Mouse (Mus musculus) CH12.LX (cell line): ENCODE measurements around the gene Asic2. TPM values are rescaled to one million over a fixed set of nuclear protein-coding genes. Genes with fewer than 3 reads are reported as not detected.

Source experiments
- DNase-seq: peaks from one replicate; pipeline ENCODE4 v3.0.0-alpha.2; 2013; ENCODE audit errors: extremely low read depth
- H3K27ac ChIP-seq: 2 replicates; pipeline ENCODE4 v1.5.1; 2012; ENCODE audit warnings: low read depth, mild to moderate bottlenecking, control low read depth, moderate library complexity; ENCODE audit not compliant: insufficient read depth
- H3K27me3 ChIP-seq: replicated peaks from 2 replicates; pipeline ENCODE3; 2012; ENCODE audit warnings: inconsistent platforms
- H3K36me3 ChIP-seq, 2 experiments: replicated peaks in 1 of 2; 2 replicates each; pipeline versions ENCODE3 to v1.6.1; 2012; ENCODE audit warnings: inconsistent platforms in 1 of 2, low read length in 1 of 2, mild to moderate bottlenecking in 1 of 2, mixed read lengths in 1 of 2, moderate library complexity in 1 of 2; ENCODE audit not compliant: control insufficient read depth in 1 of 2, insufficient read depth in 1 of 2
- H3K4me1 ChIP-seq, 2 experiments: 2 replicates each; pipeline ENCODE4 v1.6.1; 2012; ENCODE audit warnings: inconsistent platforms in 1 of 2, moderate library complexity in 1 of 2; ENCODE audit not compliant: insufficient read depth in 2 of 2, control insufficient read depth in 1 of 2
- H3K4me2 ChIP-seq: 2 replicates; pipeline ENCODE4 v1.6.1; 2012; ENCODE audit warnings: low read depth, mild to moderate bottlenecking, control low read depth; ENCODE audit not compliant: poor library complexity, insufficient read depth, severe bottlenecking
- H3K4me3 ChIP-seq, 3 experiments: fragments of 150-350 bp in 1 of 3; sonication (generic) in 1 of 3; replicated peaks in 1 of 3; 2 replicates each; pipeline versions ENCODE3 to v1.5.1; 2011 to 2012; ENCODE audit warnings: low read depth in 2 of 3, low read length in 2 of 3, mild to moderate bottlenecking in 2 of 3, moderate library complexity in 2 of 3, control low read depth in 1 of 3, improper control_type of control experiment in 1 of 3, inconsistent platforms in 1 of 3, mixed read lengths in 1 of 3; ENCODE audit not compliant: poor library complexity in 1 of 3
- H3K79me2 ChIP-seq: replicated peaks from 2 replicates; pipeline ENCODE4 v1.6.1; 2012; ENCODE audit warnings: mild to moderate bottlenecking, moderate library complexity; ENCODE audit not compliant: control insufficient read depth, poor library complexity, insufficient read depth, severe bottlenecking; ENCODE audit errors: extremely low read depth
- H3K9ac ChIP-seq: 2 replicates; pipeline ENCODE4 v1.6.1; 2012; ENCODE audit warnings: low read depth, mild to moderate bottlenecking, control low read depth, moderate library complexity; ENCODE audit not compliant: insufficient read depth
- H3K9me3 ChIP-seq: replicated peaks from 2 replicates; pipeline ENCODE3; 2012; ENCODE audit warnings: low read length, inconsistent platforms, mixed read lengths
- CHD1 ChIP-seq: IDR thresholded peaks from 2 replicates; pipeline ENCODE4 v1.6.1; 2012; ENCODE audit warnings: low read depth, low read length, improper control_type of control experiment, inconsistent platforms
- CHD2 ChIP-seq: IDR thresholded peaks from 2 replicates; pipeline ENCODE4 v1.6.1; 2011; ENCODE audit warnings: low read length, improper control_type of control experiment
- CTCF ChIP-seq, 2 experiments: IDR thresholded peaks in 1 of 2; conservative IDR thresholded peaks in 1 of 2; 2 replicates each; pipeline ENCODE4 v1.5.1; 2011 to 2012; ENCODE audit warnings: low read depth in 2 of 2, low read length in 2 of 2, improper control_type of control experiment in 1 of 2, inconsistent platforms in 1 of 2, mild to moderate bottlenecking in 1 of 2, moderate library complexity in 1 of 2
- E2F4 ChIP-seq: IDR thresholded peaks from 2 replicates; pipeline ENCODE4 v1.6.1; 2011; ENCODE audit warnings: low read depth, low read length, improper control_type of control experiment; ENCODE audit not compliant: insufficient replicate concordance
- ELF1 ChIP-seq: IDR thresholded peaks from 2 replicates; pipeline ENCODE4 v1.6.1; 2014; ENCODE audit warnings: low read depth, mild to moderate bottlenecking, inconsistent platforms, low read length, improper control_type of control experiment
- EP300 ChIP-seq: IDR thresholded peaks from 2 replicates; pipeline ENCODE4 v1.6.1; 2011; ENCODE audit warnings: low read length, improper control_type of control experiment
- ETS1 ChIP-seq: conservative IDR thresholded peaks from 2 replicates; pipeline ENCODE4 v1.6.1; 2012; ENCODE audit warnings: low read depth, mild to moderate bottlenecking, inconsistent platforms, low read length, improper control_type of control experiment, moderate library complexity
- KAT2A ChIP-seq: IDR thresholded peaks from 2 replicates; pipeline ENCODE4 v1.6.1; 2012; ENCODE audit warnings: low read length, improper control_type of control experiment, inconsistent platforms; ENCODE audit not compliant: insufficient replicate concordance
- MEF2A ChIP-seq: IDR thresholded peaks from 2 replicates; pipeline ENCODE4 v1.6.1; 2014; ENCODE audit warnings: low read depth, mild to moderate bottlenecking, inconsistent platforms, low read length, improper control_type of control experiment, borderline replicate concordance
- PAX5 ChIP-seq: IDR thresholded peaks from 2 replicates; pipeline ENCODE4 v1.6.1; 2012; ENCODE audit warnings: low read length, inconsistent platforms, mixed read lengths
- POLR2A ChIP-seq: IDR thresholded peaks from 2 replicates; pipeline ENCODE4 v1.6.1; 2011; ENCODE audit warnings: low read depth, mild to moderate bottlenecking, improper control_type of control experiment, low read length
- RAD21 ChIP-seq: IDR thresholded peaks from 2 replicates; pipeline ENCODE4 v1.6.1; 2011; ENCODE audit warnings: low read depth, mild to moderate bottlenecking, low read length, improper control_type of control experiment, moderate library complexity
- TBP ChIP-seq: conservative IDR thresholded peaks from 2 replicates; pipeline ENCODE4 v1.6.1; 2011; ENCODE audit warnings: low read depth, low read length, improper control_type of control experiment
- TCF12 ChIP-seq: IDR thresholded peaks from 2 replicates; pipeline ENCODE4 v1.6.1; 2014; ENCODE audit warnings: low read depth, mild to moderate bottlenecking, inconsistent platforms, low read length, improper control_type of control experiment
- ZKSCAN1 ChIP-seq: IDR thresholded peaks from 2 replicates; pipeline ENCODE4 v1.6.1; 2012; ENCODE audit warnings: low read depth, inconsistent platforms, low read length, improper control_type of control experiment, borderline replicate concordance
- ZNF384 ChIP-seq: IDR thresholded peaks from 2 replicates; pipeline ENCODE4 v1.6.1; 2012; ENCODE audit warnings: low read depth, low read length, improper control_type of control experiment, inconsistent platforms
- dilution Hi-C: fragments of 300-500 bp; cut with MboI; formaldehyde crosslinking; loops from 2 replicates; pipeline ENCODE4 v1.14.3; 2020; ENCODE audit warnings: low sequenced_read_pairs; ENCODE audit not compliant: extremely low pct_unique_long_range_greater_than_20kb, extremely low pct_ligation_motif_present
- in situ Hi-C: fragments of 300-500 bp; cut with MboI; formaldehyde crosslinking; loops from 3 replicates; pipeline ENCODE4 v1.14.3; 2019; ENCODE audit warnings: low sequenced_read_pairs, low pct_ligation_motif_present, low pct_unique_long_range_greater_than_20kb, mixed read lengths
- polyA plus RNA-seq: library from polyadenylated mRNA; unstranded; fragments of >175 nt; gene quantifications from 2 replicates; pipeline ENCODE4 v1.2.1, GENCODE M21; 2012; ENCODE audit warnings: low read depth; ENCODE audit not compliant: insufficient read length
- total RNA-seq, 2 experiments: library from RNA; depleted of rRNA; stranded (reverse); fragments of 300-350 nt in 1 of 2; fragments of >200 nt in 1 of 2; gene quantifications; 2 replicates each; pipeline ENCODE4 v1.2.3; 2012 to 2014

The Asic2 gene
- total and polyA plus RNA-seq, 3 experiments = not detected

DNA sequence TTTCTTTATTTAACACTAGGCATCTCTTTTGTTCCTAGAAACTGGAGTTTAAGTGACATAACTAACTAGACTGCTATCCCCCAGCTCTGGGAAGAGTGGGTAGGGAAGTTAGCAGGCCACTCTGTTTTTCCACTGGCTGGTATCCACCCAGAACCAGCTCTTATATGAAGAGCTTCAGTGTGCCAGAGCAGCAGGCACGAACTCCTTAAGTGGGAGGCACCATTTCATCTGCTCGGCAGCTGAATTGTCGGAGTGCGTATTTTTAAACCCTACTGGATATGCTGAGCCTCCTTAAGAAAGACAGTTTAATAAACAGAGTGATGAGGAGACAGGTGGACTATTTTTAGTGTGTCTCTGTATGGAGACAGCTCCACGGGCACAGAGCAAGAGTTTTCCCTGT lies 475.9 kb downstream of the Asic2 start:
- no peak overlapping the region for H3K27ac ChIP-seq
- dilution Hi-C loops = no loop called here
- in situ Hi-C loops = no loop called here

DNA sequence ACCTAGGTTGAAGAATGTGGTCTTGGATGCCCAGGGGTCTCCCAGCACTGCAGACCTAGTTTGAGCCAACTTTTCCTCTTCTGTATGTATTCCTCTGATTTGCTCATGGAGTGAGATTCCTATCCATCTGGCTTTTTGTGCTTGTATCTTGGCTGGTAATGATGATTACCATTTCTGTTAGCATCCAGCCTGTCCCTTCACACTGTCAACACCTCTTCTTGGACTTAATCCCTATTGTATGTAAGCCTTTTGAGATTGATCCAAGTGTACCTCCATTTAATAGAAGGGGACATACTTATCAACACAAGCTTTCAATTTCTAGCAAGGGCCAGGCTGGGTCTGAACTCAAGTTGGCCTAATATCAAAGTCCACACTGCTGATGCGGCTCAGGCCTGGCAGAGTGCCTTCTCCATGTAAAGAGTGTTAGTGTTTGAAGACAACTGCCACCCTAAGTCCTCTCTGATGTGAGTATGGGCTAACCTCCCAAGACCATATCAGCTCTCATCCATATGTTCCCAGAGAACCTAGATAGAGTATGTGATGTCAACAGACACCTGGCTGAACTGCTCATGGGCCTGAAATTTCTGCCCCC lies 479.0 kb downstream of the Asic2 start:
- in situ Hi-C loops (no loop called here), dilution Hi-C loops (no loop called here)
- Histone ChIP-seq H3K4me3 (no peak overlapping the region), H3K79me2 (no peaks in the 10 kb centered on the region), H3K27me3 (peaks cover 60% of the 10 kb centered on the region), H3K9me3 (no peaks in the 10 kb centered on the region), H3K4me2 (no peak overlapping the region), H3K9ac (no peak overlapping the region), H3K36me3 (no peaks in the 10 kb centered on the region), H3K4me1 (no peaks in the 10 kb centered on the region), H3K27ac (no peak overlapping the region)
- TF ChIP-seq ZKSCAN1 (no peak), ZNF384 (no peak), EP300 (no peak), E2F4 (no peak), TCF12 (no peak), CTCF (conservative IDR thresholded peaks at IDR 0.05 in 1 of 2, IDR thresholded peaks at IDR 0.05 in 1 of 2; ENCODE audit: low read depth in 2 of 2, low read length in 2 of 2) (no peak), ETS1 (no peak), TBP (no peak), MEF2A (no peak), RAD21 (no peak), KAT2A (no peak), POLR2A (no peak), CHD2 (no peak), PAX5 (no peak)
- DNase-seq = no peak

More for the DNA sequence above, 475.9 kb downstream of the Asic2 start:
- peaks cover 89% of the 10 kb centered on the region for H3K27me3 ChIP-seq
- no peak overlapping the region for H3K4me3 ChIP-seq
- H3K9me3 ChIP-seq = no peaks in the 10 kb centered on the region
- H3K36me3 ChIP-seq = no peaks in the 10 kb centered on the region
- TF ChIP-seq ZKSCAN1 = no peak
- TF ChIP-seq, all 38 proteins: peak for 0
- Histone ChIP-seq H3K79me2 (no peaks in the 10 kb centered on the region), H3K9ac (no peak overlapping the region), H3K4me2 (no peak overlapping the region), H3K4me1 (no peaks in the 10 kb centered on the region)
- DNase-seq = no peak

- no peak for DNase-seq
- H3K9ac ChIP-seq = no peak overlapping the region
- TF ChIP-seq ELF1 (no peak), CHD1 (no peak)
- H3K36me3 ChIP-seq = no peaks in the 10 kb centered on the region
- H3K4me1 ChIP-seq = no peaks in the 10 kb centered on the region
- no peaks in the 10 kb centered on the region for H3K9me3 ChIP-seq
- no peak overlapping the region for H3K27ac ChIP-seq
- H3K79me2 ChIP-seq = no peaks in the 10 kb centered on the region
- H3K4me2 ChIP-seq = no peak overlapping the region
- peaks cover 56% of the 10 kb centered on the region for H3K27me3 ChIP-seq
- no peak overlapping the region for H3K4me3 ChIP-seq
- in situ Hi-C loops (no loop called here), dilution Hi-C loops (no loop called here)
These were observed 479.6 kb downstream of the Asic2 start for GRCm38 (mm10) chr11:81488681-81489080.
